Mouse (Mus musculus): ENCODE measurements around the gene Tex28. TPM values are rescaled to one million over a fixed set of nuclear protein-coding genes. Genes with fewer than 3 reads are reported as not detected.
"Not testable (repeated sequence)": the region's sequence is repeated elsewhere in the genome, so short reads cannot be mapped to it uniquely, and the experiment has no call there.

The Tex28 gene
- not detected in 2 replicates for polyA plus RNA-seq (2014; fragmentation: Nextera tagmentation; extraction: Ambion mirVana)

- 86% methylated on average over 1 of the region's 1 CpGs for WGBS
- H3K4me1 ChIP-seq (ENCODE audit: control insufficient read depth, insufficient read depth, low read length) = no peaks in the 10 kb centered on the region
- no peaks in the 10 kb centered on the region for H3K9me3 ChIP-seq (replicated peaks; ENCODE audit: control insufficient read depth, low read length)
- no peak within 1 kb of the TSS for H3K4me2 ChIP-seq (ENCODE audit: low read length)
- H3K9ac ChIP-seq (ENCODE audit: low read length) = no peak within 1 kb of the TSS
- DNase-seq (ENCODE audit: low spot score) (no peak), ATAC-seq (no peak)
- no peak within 1 kb of the TSS for H3K27ac ChIP-seq (ENCODE audit: low read depth, low read length)
- no peaks in the 10 kb centered on the region for H3K36me3 ChIP-seq (ENCODE audit: control insufficient read depth, insufficient read depth, low read length)
- no peaks in the 10 kb centered on the region for H3K27me3 ChIP-seq (replicated peaks; ENCODE audit: control insufficient read depth, insufficient read depth, low read length)
- no peak within 1 kb of the TSS for H3K4me3 ChIP-seq (ENCODE audit: low read depth, low read length)
Observed at GRCm38 (mm10) chrX:74167738-74168137, at the start of gene Tex28. TSS of gene Tex28 (minus strand) at chrX:74167838.

GRCm38 (mm10) chrX:74203556-74203955 lies 35.9 kb upstream of the Tex28 start:
- 88% methylated on average over 2 of the region's 2 CpGs for WGBS
- DNase-seq (ENCODE audit: low spot score) (no peak), ATAC-seq (no peak)
- H3K9me3 ChIP-seq (replicated peaks; ENCODE audit: control insufficient read depth, low read length) = no peaks in the 10 kb centered on the region
- no peaks in the 10 kb centered on the region for H3K4me1 ChIP-seq (ENCODE audit: control insufficient read depth, insufficient read depth, low read length)
- no peak overlapping the region for H3K27ac ChIP-seq (ENCODE audit: low read depth, low read length)
- H3K4me2 ChIP-seq (ENCODE audit: low read length) = no peak overlapping the region
- H3K27me3 ChIP-seq (replicated peaks; ENCODE audit: control insufficient read depth, insufficient read depth, low read length) = no peaks in the 10 kb centered on the region
- H3K36me3 ChIP-seq (ENCODE audit: control insufficient read depth, insufficient read depth, low read length) = no peaks in the 10 kb centered on the region
- H3K4me3 ChIP-seq (ENCODE audit: low read depth, low read length) = no peak overlapping the region
- no peak overlapping the region for H3K9ac ChIP-seq (ENCODE audit: low read length)

DNA sequence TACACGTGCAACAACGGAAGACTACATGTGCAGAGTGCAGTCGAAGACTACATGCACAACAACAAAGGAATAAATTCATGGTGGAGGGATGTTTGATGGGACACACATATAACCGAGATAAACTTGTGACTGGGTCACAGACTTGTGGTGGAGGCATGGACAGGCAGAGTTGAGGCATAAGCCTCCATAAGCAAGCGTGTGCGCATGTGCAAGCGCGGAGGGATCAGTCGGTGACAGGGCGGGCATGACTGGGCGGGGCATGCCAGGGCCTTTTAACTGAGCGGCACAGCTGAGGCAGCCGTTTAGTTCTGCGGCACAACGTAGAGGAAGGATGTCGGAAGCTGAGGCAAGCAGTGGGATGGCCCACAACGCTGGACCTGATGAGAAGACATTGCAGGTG lies 9.3 kb upstream of the Tex28 start, which contains the start of gene Tktl1:
Tktl1 (plus strand) TSS at position 301 of the 400 bp plus-strand sequence.
- Histone ChIP-seq H3K27me3 (replicated peaks; ENCODE audit: control insufficient read depth, insufficient read depth, low read length) (no peaks in the 10 kb centered on the region), H3K9ac (ENCODE audit: low read length) (no peak within 1 kb of the TSS), H3K9me3 (replicated peaks; ENCODE audit: control insufficient read depth, low read length) (no peaks in the 10 kb centered on the region), H3K36me3 (ENCODE audit: control insufficient read depth, insufficient read depth, low read length) (no peaks in the 10 kb centered on the region), H3K4me3 (ENCODE audit: low read depth, low read length) (no peak within 1 kb of the TSS), H3K4me2 (ENCODE audit: low read length) (no peak within 1 kb of the TSS), H3K4me1 (ENCODE audit: control insufficient read depth, insufficient read depth, low read length) (no peaks in the 10 kb centered on the region), H3K27ac (ENCODE audit: low read depth, low read length) (no peak within 1 kb of the TSS)
- WGBS = 90% methylated on average over 17 of the region's 17 CpGs
- DNase-seq (ENCODE audit: low spot score) (no peak), ATAC-seq (no peak)

DNA sequence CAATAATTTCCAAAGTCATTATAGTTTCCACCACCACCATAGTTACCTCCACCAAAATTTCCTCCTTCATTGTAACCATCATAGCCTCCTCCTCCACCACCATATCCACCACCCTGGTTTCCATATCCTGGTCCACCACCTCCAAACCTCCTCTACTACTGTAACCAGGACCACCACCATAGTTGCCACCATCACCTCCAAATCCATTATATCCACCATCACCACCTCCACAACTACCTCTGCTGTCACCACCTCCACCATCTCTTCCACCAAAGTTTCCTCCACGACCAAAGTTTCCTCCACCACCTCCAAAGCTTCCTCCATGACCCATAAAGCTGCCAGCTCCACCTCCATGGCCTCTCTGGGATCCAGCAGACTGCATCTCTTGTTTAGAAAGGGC lies 32.4 kb downstream of the Tex28 start, which contains the start of gene Mecp2:
Mecp2 (minus strand) TSS at position 101 of the 400 bp plus-strand sequence.
- H3K4me3 ChIP-seq (ENCODE audit: low read depth, low read length); H3K36me3 ChIP-seq (ENCODE audit: control insufficient read depth, insufficient read depth, low read length); H3K9me3 ChIP-seq (replicated peaks; ENCODE audit: control insufficient read depth, low read length); DNase-seq (ENCODE audit: low spot score); H3K4me2 ChIP-seq (ENCODE audit: low read length); H3K9ac ChIP-seq (ENCODE audit: low read length); H3K4me1 ChIP-seq (ENCODE audit: control insufficient read depth, insufficient read depth, low read length); H3K27me3 ChIP-seq (replicated peaks; ENCODE audit: control insufficient read depth, insufficient read depth, low read length); ATAC-seq; H3K27ac ChIP-seq (ENCODE audit: low read depth, low read length): not testable (repeated sequence)
- 19% methylated on average over 1 of the region's 1 CpGs for WGBS

- Histone ChIP-seq H3K27ac (ENCODE audit: low read depth, low read length) (no peak within 1 kb of the TSS), H3K4me3 (ENCODE audit: low read depth, low read length) (no peak within 1 kb of the TSS), H3K4me1 (ENCODE audit: control insufficient read depth, insufficient read depth, low read length) (no peaks in the 10 kb centered on the region), H3K9me3 (replicated peaks; ENCODE audit: control insufficient read depth, low read length) (no peaks in the 10 kb centered on the region), H3K27me3 (replicated peaks; ENCODE audit: control insufficient read depth, insufficient read depth, low read length) (no peaks in the 10 kb centered on the region), H3K36me3 (ENCODE audit: control insufficient read depth, insufficient read depth, low read length) (no peaks in the 10 kb centered on the region), H3K4me2 (ENCODE audit: low read length) (no peak within 1 kb of the TSS), H3K9ac (ENCODE audit: low read length) (no peak within 1 kb of the TSS)
- DNase-seq (ENCODE audit: low spot score) (no peak), ATAC-seq (no peak)
Observed at GRCm38 (mm10) chrX:74127164-74127563, 40.5 kb downstream of the Tex28 start, which contains the start of gene Opn1mw. TSS of gene Opn1mw (plus strand) at chrX:74127464.

- Histone ChIP-seq H3K4me1 (ENCODE audit: control insufficient read depth, insufficient read depth, low read length) (no peaks in the 10 kb centered on the region), H3K4me2 (ENCODE audit: low read length) (no peak overlapping the region), H3K4me3 (ENCODE audit: low read depth, low read length) (no peak overlapping the region), H3K27me3 (replicated peaks; ENCODE audit: control insufficient read depth, insufficient read depth, low read length) (no peaks in the 10 kb centered on the region), H3K9ac (ENCODE audit: low read length) (no peak overlapping the region), H3K36me3 (ENCODE audit: control insufficient read depth, insufficient read depth, low read length) (no peaks in the 10 kb centered on the region), H3K9me3 (replicated peaks; ENCODE audit: control insufficient read depth, low read length) (no peaks in the 10 kb centered on the region), H3K27ac (ENCODE audit: low read depth, low read length) (no peak overlapping the region)
- DNase-seq (ENCODE audit: low spot score) (no peak), ATAC-seq (no peak)
- 54% methylated on average over 2 of the region's 2 CpGs for WGBS
Observed at GRCm38 (mm10) chrX:74124975-74125374, 42.7 kb downstream of the Tex28 start.

DNA sequence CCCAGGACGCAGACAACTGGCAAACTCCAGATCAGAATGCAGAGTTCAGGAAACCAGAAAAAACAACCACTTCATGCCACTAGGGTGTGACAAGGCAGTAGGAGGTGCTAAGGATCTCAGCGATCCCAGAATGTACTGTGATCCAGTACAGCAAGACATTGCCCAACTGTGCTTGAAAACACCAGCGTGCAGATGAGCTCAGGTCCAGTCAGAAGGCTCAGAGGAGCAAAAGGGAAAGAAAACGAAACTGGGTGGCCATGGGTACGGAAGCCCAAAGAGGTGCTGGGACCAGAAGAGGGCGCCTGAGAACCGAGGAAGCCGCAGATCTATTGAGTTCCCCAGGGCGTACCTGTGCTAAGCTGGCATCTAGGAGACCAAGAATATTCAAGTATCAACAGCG lies 52.1 kb downstream of the Tex28 start:
- WGBS = 26% methylated on average over 10 of the region's 10 CpGs
- DNase-seq (ENCODE audit: low spot score) (peak; percentile 53), ATAC-seq (peak; percentile 48; the same call in 1 of the 2 replicates)
- Histone ChIP-seq H3K27ac (ENCODE audit: low read depth, low read length) (no peak overlapping the region), H3K9ac (ENCODE audit: low read length) (no peak overlapping the region), H3K27me3 (replicated peaks; ENCODE audit: control insufficient read depth, insufficient read depth, low read length) (no peaks in the 10 kb centered on the region), H3K4me3 (ENCODE audit: low read depth, low read length) (peak overlapping the region; percentile 5; the same call in 1 of the 2 replicates), H3K4me1 (ENCODE audit: control insufficient read depth, insufficient read depth, low read length) (no peaks in the 10 kb centered on the region), H3K4me2 (ENCODE audit: low read length) (peak overlapping the region; percentile 40), H3K36me3 (ENCODE audit: control insufficient read depth, insufficient read depth, low read length) (no peaks in the 10 kb centered on the region), H3K9me3 (replicated peaks; ENCODE audit: control insufficient read depth, low read length) (no peaks in the 10 kb centered on the region)

GRCm38 (mm10) chrX:74114036-74114435 lies 53.6 kb downstream of the Tex28 start:
- H3K4me1 ChIP-seq (ENCODE audit: control insufficient read depth, insufficient read depth, low read length) = no peaks in the 10 kb centered on the region
- DNase-seq (ENCODE audit: low spot score) = no peak
- no peaks in the 10 kb centered on the region for H3K36me3 ChIP-seq (ENCODE audit: control insufficient read depth, insufficient read depth, low read length)

GRCm38 (mm10) chrX:74108747-74109146 lies 58.9 kb downstream of the Tex28 start:
- ATAC-seq (no peak), DNase-seq (ENCODE audit: low spot score) (no peak)
- Histone ChIP-seq H3K4me1 (ENCODE audit: control insufficient read depth, insufficient read depth, low read length) (no peaks in the 10 kb centered on the region), H3K27me3 (replicated peaks; ENCODE audit: control insufficient read depth, insufficient read depth, low read length) (no peaks in the 10 kb centered on the region), H3K4me2 (ENCODE audit: low read length) (no peak overlapping the region), H3K4me3 (ENCODE audit: low read depth, low read length) (no peak overlapping the region), H3K9me3 (replicated peaks; ENCODE audit: control insufficient read depth, low read length) (no peaks in the 10 kb centered on the region), H3K9ac (ENCODE audit: low read length) (no peak overlapping the region), H3K27ac (ENCODE audit: low read depth, low read length) (no peak overlapping the region), H3K36me3 (ENCODE audit: control insufficient read depth, insufficient read depth, low read length) (no peaks in the 10 kb centered on the region)
- WGBS = 44% methylated on average over 3 of the region's 3 CpGs

More at GRCm38 (mm10) chrX:74114036-74114435, 53.6 kb downstream of the Tex28 start:
- Histone ChIP-seq H3K4me3 (ENCODE audit: low read depth, low read length) (no peak overlapping the region), H3K27ac (ENCODE audit: low read depth, low read length) (no peak overlapping the region), H3K9ac (ENCODE audit: low read length) (no peak overlapping the region), H3K9me3 (replicated peaks; ENCODE audit: control insufficient read depth, low read length) (no peaks in the 10 kb centered on the region), H3K4me2 (ENCODE audit: low read length) (no peak overlapping the region), H3K27me3 (replicated peaks; ENCODE audit: control insufficient read depth, insufficient read depth, low read length) (no peaks in the 10 kb centered on the region)
- no peak for ATAC-seq

All from forebrain, embryonic 14.5 days (tissue).